Mouse (Mus musculus) megakaryocyte, adult 5-6 weeks (primary cell): ENCODE data around the gene Rarb. TPM values are rescaled to one million over a fixed set of nuclear protein-coding genes. Genes with fewer than 3 reads are reported as not detected.
A peak's percentile ranks its signal among the peaks of the same experiment; 100 is the strongest.

Source experiments
- ATAC-seq: 2 replicates; pipeline ENCODE4 v1.8.0; 2016; ENCODE audit warnings: mild to moderate bottlenecking, inconsistent platforms; ENCODE audit not compliant: poor library complexity, severe bottlenecking
- total RNA-seq, 2 experiments: library from RNA; stranded (forward) in 1 of 2; stranded (reverse) in 1 of 2; fragments of 153-499, 151-499 nt in 1 of 2; fragments of 221-1000, 200-1000 nt in 1 of 2; gene quantifications; 2 replicates each; pipeline versions ENCODE4 v1.2.3 to v1.2.4; 2015 to 2017

Gene Rarb
- total RNA-seq, 2 experiments from 2014 or later: 0.11 TPM; not detected in 1

DNA sequence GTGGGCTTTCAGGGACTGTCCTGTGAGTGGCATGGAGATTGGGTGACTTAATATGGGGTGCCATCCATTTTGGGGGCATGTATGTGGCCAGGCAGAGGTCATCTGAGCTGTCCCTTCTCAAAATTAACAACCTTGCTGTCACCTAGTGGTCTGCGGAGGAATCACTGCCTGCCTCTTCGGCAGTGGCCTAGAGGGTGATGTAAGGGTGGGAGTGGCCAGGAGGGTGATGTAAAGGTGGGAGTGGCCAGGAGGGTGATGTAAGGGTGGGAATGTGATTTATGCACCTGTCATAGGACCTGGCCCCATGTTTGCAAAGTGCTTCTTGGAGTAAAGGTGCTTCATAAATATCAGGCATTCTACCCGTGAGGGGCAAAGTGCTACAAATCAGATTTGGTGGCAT is 371.4 kb downstream of the Rarb start:
- ATAC-seq: peak; percentile 62

DNA sequence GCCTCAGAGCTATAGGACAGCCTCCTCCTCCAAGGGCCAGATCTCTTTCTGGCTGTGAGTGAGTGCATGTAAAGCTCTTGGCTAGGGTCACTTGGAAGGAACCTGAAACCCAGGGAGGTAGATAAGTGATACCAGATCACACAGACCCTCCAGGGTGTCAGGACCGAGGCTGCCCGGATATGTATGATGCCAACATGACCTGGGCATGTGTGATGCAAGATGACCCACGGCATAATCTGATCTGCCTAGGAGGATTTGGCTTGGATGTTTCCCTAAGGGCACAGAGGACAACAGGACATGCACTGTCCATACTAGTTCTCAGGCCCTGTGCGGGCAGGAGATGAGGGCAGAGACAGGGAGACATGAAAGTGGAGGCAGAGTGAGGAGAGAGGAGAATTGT is 374.1 kb downstream of the Rarb start:
- no peak for ATAC-seq

DNA sequence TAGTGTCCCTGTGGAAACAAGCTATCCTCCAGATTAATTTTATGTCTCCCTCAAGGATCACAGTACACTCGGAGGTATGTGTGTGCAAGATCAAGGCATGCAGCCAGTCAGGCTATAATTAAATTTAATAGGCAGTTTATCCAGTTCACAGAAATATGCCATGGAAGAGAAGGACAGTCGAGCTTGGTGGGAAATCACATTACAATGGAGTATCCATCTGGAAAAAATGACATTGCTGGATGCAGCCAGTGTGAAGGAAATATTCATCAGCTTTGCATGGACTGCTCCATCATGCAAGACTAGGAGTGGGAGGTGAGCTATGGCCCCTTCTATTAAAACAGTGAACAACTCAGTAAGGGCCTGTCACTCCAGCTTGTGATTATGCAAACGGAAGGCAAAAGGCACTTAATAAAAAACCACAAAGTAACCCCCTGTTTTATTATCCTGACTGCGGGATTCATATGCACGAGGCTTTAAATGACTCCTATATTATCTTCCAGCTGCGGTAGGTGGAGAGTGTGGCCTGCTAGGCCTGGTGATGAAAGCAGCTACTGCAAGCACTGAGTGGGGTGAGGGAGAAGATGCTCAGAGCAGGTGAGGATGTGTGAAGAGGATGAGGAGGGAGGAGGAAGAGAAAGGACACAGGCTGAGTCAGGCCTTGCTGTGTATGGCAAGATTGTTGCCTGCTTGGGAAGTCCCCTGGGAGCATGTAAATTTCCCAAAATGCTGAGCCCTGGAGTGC is 379.4 kb downstream of the Rarb start:
- ATAC-seq: no peak

DNA sequence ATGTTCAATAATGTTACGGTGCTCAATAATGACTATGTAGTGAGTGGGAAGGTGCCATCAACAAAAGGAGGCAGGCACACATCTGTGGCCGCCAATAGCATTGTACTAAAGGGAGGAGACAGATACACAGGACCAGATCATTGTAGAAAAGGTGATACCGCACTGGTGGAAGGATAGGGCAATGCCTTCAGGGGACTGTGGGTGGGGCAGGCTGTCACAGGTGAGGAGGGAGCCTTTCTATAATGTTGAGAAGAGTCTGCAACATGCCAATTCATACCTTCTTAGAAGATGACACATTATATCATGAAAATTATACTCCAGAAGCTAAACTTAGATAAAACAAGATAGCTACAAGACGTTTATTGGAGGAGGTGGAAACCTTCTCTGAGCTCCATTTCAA is 381.6 kb downstream of the Rarb start:
- no peak for ATAC-seq

DNA sequence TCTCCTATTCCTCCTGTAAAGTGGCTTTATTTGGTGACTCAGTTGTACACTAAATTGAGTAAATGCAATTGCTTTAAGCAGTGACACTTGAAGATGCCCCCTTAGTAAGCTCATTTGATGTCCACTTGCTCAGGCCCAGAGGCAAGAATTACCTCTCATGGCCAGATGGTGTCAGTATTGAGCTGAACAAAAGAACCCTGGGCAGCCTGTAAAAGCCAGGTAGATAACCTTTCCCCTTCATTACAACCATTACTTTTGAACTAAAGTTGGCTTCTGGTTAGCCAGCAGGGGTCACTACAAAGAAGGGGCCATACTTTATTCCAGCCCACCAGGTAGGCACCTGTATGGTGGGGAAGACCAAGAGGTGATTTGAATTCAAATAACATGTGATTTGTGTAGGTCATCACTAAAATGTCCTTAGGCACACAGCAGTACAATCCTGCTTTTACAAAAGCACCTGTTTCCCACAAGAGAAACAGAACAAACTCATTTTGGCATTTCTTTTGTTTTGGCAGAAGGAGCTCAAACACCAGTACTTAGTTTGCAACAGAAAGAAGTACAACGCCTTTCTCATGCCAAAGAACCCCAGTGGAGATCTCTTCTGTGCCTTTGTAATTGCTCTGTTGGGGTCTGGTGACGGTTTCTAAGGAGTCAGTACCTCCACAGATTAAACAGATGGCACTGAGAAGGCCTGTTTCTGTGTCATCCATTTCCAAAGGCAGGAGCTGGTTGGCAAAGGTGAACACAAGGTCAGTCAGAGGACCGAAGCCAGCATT is 384.4 kb downstream of the Rarb start:
- peak; percentile 84 for ATAC-seq

DNA sequence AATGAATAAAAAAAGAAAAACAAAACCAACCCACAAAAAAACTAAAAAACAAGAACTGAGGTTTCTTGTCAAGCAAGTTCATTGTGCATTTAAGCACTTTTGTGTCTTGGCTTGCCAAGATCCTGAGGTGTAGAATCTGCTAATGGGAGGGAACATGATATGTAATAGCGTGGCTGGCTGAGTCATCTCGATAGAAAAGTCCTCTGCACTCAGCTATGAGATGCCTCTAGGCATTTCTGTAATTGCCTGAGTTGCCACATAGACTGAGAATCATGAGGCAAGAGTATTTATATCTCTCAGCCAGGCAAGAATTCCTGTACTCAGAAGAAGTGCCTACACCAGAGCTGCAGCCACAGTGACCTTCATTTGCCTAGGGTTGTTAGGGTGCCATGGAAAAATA is 385.8 kb downstream of the Rarb start:
- ATAC-seq: no peak

DNA sequence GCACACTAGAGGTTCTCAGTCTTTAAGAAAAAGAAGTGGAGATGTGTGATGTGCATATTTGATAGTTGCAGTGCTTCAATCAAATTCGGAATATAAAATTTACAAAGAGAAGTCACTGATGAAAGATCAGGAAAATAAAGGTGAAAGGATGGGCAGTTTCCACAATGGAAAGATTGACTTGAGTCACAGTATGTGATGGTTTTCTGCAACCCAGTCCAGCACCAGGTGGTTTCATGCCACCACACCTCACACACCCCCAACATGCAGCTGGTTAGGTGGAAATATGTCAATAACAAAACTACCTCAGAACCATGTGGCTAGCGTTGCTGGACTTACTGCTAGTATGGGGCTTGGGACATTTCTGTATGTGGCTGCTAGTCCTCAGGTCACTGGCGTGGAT is 386.4 kb downstream of the Rarb start:
- ATAC-seq: no peak

DNA sequence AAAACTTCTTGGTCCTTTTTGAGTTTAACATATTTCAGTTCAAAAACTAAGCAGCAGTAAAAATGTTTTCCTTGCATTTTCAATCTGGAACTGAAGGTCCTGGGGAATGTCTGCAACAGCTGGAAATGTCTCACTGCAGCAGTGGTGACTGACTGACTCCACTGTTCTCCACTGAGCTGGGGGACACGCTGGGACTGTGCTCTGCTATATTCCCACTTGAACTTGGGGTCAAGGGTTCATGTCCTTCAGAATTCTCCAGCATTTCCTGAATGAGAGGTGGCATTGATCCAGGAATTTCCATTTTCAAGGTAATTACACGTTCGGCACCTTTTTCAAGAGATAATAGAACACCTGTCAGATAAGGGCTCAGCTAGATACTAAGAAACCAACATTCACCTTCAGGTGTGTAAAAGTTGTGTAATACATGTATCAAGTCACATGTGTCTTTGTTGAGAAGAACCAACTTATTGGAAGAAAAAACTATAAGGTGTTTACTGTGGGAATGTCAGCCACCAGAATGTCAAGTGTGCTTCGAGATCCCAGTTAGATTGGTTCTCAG is 386.9 kb downstream of the Rarb start:
- ATAC-seq: no peak

DNA sequence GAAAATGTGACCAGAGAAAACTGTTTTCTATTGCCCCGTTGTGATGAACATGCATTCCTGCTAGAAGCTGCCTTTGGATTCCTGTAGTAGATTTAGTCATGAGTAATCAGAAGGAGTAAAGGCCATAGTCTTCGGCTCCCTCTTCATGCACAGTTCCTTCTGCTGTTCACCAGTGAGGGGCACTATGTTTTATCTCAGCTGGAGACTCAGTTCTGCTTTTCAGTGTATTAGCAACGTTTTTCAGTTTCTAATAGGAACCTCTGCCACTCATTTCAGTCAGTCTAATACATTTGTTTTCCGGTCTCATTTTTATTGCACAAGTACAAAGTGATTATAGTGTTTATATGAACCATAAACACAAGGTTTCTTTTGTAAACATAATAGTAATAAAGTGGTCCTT is 391.4 kb downstream of the Rarb start:
- peak; percentile 93 for ATAC-seq

DNA sequence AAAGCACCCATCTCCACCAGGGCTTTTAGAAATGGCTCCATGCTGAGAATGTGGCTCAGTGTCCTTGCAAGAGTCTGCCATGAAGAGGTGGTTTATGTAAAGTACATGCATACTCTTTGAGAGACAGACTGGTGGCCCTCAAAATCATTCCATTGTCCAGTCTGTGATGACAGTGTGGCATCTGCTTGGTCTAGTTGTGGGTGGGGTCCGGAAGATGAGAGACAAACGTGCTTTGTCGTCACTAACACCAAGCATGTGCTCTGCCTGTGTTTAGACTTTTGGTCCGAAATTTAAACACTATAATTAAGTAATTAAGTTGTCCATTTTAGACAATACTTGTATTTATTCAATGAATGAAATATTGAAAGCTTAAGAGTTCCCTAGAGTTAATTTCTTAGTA is 404.8 kb downstream of the Rarb start:
- ATAC-seq: no peak

DNA sequence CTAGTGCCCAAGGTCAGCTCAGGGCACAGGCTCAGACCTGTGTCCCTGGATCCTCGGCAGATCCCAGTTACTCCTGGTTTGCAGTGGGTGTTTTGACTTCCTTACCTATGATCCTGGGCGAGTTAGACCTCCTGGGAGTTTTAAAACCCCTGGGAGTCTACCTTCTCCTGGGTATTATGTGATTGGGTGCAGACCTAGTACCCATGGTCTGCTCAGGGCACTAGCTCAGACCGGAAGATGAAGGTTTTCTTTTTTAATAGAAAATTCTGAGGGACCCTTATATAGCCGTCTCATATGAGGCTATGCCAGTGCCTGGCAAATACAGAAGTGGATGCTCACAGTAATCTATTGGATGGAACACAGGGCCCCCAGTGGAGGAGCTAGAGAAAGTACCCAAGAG is 413.8 kb downstream of the Rarb start:
- no peak for ATAC-seq

DNA sequence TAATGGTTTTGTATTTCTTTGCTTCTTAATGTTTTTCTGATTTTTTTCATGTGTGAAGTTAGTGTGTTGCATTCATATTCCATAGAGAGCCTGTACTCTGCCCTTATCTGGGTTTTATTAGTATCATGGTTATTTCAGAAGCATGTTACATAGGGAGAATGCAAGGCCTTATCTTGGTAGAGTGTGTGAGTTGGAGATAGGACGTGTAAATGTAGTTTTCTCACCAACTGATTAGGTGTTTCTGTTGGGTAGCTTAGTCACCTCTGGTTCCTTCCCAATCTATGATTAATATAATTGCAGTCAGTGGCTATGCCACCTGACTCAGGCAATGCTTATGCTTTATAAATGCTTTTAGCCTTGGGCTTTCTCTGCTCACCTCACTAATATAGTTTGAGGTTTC is 434.2 kb downstream of the Rarb start:
- ATAC-seq: no peak
